Mouse (Mus musculus) left cerebral cortex, postnatal 10 days (tissue): ENCODE results near the gene Mlxipl. TPM values are rescaled to one million over a fixed set of nuclear protein-coding genes. Genes with fewer than 3 reads are reported as not detected.

ENCODE experiments used
- DNase-seq, 2 experiments: peaks; one replicate each; pipeline ENCODE4 v3.0.0; 2021 to 2022; ENCODE audit warnings: low spot score in 2 of 2, mixed read lengths in 1 of 2; ENCODE audit errors: extremely low spot score in 1 of 2
- intact Hi-C: fragments of 180-260 bp; cut with DNase I; formaldehyde crosslinking; loops from one replicate; pipeline ENCODE4 v1.15.1; 2025
- total RNA-seq, 2 experiments: library from RNA; stranded (reverse); gene quantifications; 2 replicates each; pipeline ENCODE4 v1.2.3; 2021

Mlxipl gene
- total RNA-seq, 2 experiments from 2014 or later = 3.6 to 4.0 TPM

- peak; percentile 97 to 99 for DNase-seq
- intact Hi-C loops = no loop called here
These were observed 78.7 kb downstream of the Mlxipl start, which contains the start of gene Bcl7b for GRCm38 (mm10) chr5:135168063-135169062. Gene Bcl7b, plus strand, starts transcription at chr5:135168283.

- intact Hi-C loops = no loop called here
- no peak for DNase-seq
These were observed 79.8 kb downstream of the Mlxipl start for GRCm38 (mm10) chr5:135169479-135169878.

DNA sequence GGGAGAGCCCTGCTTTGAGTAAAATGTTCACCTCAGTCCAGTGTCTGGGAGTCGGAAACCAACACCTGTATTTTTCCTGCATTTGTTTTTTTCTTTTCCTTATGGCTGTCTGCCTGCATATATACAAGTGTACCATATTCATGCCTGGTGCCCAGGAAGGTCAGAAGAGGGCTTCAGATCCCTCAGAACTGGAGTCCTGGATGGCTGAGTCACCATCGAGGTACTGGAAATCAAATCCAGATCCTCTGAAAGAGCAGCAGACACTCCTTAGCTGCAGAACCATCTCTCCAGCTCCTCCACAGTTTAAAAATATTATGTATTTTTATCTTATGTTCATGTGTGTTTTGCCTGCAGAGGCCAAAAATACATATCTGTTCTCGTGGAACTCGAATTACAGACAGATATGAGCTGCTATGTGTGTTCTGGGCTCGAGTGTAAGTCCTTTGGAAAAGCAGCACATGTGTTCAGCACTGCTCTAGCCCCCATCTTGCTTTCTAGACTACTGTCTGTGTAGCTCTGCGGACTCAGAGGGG is 82.1 kb downstream of the Mlxipl start:
- no peak for DNase-seq
- intact Hi-C loops = no loop called here

- DNase-seq = no peak
- intact Hi-C loops = no loop called here
These were observed 83.3 kb downstream of the Mlxipl start for GRCm38 (mm10) chr5:135172986-135173385.

DNA sequence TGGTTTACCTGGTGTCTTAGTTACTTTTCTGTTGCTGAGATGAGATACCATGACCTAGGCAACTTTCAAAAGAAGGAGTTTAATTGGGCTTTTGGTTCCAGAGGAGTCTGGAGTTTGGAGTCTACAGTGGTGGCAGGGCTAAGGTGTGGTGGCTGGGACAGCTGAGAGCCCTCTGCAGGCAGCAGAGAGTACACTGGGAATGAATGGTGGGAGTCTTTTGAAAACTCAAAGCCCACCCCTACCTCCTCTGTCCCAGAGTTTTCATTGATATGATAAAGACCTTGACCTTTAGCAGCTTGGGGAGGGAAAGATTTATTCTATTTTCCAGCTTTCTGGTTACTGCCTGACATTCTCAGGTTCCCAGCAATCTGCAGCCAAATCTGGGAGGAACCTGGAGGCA is 85.4 kb downstream of the Mlxipl start:
- intact Hi-C loops = no loop called here
- DNase-seq = no peak

DNA sequence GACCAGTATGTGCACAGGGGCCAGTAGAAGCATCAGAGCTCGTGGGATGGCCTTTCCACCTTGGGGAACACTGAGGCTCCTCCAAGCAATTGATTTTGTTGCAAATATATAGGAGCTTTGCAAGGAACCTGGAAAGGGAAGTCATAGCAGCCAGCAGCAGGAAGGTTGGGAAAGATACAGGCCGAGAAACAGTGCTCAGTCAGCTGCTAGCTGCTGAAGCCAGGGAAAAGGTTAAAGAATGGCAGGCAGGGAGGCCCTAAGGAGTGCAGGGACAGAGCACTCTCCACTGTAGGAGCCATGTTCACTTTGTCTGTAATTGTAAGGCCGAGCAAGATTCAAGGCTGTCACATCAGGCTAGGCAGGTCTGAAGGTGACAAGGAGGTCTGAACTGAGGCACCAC is 88.8 kb downstream of the Mlxipl start:
- intact Hi-C loops = no loop called here
- no peak for DNase-seq

DNA sequence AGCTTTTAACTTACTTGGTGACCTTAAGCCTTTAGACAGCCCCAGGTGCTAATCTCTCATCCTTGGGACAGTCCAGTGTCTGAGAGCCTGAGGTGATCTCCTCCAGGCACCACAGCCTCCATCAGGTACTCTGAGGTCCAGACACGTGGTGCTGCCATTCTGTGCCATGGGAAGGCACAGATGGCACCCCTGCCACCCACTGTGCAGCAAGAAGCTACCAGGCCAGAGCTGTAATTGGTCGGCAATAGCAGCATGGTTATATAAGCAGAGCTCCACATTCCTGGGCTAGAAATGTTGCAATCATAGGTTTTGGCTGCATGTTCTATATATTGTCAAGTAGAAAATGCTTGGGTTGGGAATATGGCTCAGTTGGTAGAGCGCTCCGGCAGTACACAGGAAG is 89.3 kb downstream of the Mlxipl start:
- DNase-seq = no peak
- intact Hi-C loops = no loop called here

- no peak for DNase-seq
- intact Hi-C loops = loop anchor here (10.0 kb wide), 1 partner anchor 165 kb away; no protein-coding TSS in a partner anchor
These were observed 89.9 kb downstream of the Mlxipl start for GRCm38 (mm10) chr5:135179616-135180015.

DNA sequence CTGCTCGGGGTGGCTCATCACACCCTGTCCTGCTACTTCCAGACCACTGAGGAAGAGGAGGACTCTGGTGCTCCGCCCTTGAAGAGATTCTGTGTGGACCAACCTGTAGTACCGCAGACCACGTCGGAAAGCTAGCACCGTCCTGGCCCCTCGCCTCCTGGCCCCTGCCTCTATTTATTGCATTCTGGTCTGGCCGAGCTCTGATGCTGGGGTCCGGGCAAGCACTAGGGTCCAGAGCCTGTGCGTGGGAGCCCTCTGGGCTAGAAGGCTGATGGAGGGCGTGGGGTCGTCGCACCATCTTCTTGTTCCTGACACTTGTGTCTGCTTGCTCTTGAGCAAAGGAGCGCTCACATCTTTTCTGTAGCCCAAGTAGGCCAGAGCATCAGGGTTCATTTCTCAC is 91.1 kb downstream of the Mlxipl start:
- DNase-seq = no peak
- intact Hi-C loops = loop anchor here (10.0 kb wide), 1 partner anchor 166 kb away; no protein-coding TSS in a partner anchor

DNA sequence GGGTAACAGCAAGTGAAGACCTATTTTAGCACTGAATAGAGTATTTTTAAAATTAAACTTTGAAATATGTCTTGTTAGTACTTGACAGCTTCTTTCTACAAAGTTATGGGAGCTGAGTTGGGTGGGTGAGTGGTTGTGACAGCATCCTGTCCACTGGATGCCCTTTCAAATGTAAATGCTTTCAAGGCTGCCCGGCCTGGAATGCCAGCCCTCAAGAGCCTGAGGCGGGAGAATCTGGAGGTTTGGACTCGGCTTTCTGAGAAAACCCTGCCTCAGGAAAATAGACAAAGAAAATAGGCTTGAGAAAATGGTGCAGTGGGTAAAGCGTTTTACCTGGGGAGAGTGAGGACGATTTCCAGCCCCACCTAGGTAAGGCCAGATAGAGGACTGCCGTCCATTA is 92.1 kb downstream of the Mlxipl start:
- no peak for DNase-seq
- intact Hi-C loops = loop anchor here (10.0 kb wide), 1 partner anchor 167 kb away; no protein-coding TSS in a partner anchor

GRCm38 (mm10) chr5:135183131-135183861 is 93.6 kb downstream of the Mlxipl start:
- peak in 1 of 2 experiments; percentile 58 for DNase-seq
- intact Hi-C loops = loop anchor here (10.0 kb wide), 1 partner anchor 168 kb away; no protein-coding TSS in a partner anchor

- DNase-seq = no peak
- intact Hi-C loops = loop anchor here (5.0 to 10.0 kb wide), 2 partner anchors 63 to 170 kb away; no protein-coding TSS in a partner anchor
These were observed 95.3 kb downstream of the Mlxipl start for GRCm38 (mm10) chr5:135185016-135185415.

DNA sequence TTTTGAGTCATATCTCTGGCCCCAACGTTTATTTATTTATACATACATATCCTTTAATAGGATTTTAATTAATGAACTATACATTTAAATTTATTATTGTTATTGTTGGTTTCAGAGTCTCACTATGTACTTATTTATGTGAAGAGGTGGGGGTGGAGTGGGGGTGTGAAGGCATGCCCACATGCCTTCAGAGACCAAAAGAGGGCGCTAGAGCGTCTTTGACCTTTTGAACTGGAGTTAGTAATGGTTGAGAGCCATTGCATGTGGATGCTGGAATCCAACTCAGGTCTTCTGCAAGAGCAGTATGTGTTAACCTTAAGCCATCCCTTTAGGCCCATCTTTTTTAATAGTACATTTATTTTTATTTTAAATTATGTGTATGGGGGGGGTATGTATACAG is 95.9 kb downstream of the Mlxipl start:
- intact Hi-C loops = loop anchor here (5.0 to 10.0 kb wide), 2 partner anchors 63 to 171 kb away; no protein-coding TSS in a partner anchor
- no peak for DNase-seq

DNA sequence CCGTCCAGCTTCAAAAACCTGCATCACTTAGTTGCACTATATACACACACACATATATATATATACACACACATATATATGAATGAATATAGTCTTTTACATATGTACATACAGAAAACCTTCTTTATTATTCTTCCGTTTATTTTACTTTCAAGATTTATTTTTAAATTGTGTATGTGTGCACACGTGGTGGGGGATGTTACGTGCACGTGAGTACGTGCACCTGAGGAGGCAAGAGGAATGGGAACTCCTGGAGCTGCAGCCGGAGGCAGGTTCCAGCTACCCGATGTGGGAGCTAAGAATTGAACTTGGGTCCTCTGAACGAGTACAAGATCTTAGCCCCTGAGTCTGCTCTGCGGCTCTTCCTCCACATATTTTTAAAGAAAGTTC is 96.5 kb downstream of the Mlxipl start:
- intact Hi-C loops = loop anchor here (5.0 to 10.0 kb wide), 2 partner anchors 64 to 171 kb away; no protein-coding TSS in a partner anchor
- no peak for DNase-seq

- peak; percentile 98 to 100 for DNase-seq
- intact Hi-C loops = loop anchor here (5.0 to 10.0 kb wide), 2 partner anchors 64 to 172 kb away; no protein-coding TSS in a partner anchor
These were observed 97.1 kb downstream of the Mlxipl start, which contains the start of gene Baz1b for GRCm38 (mm10) chr5:135186621-135187348. Gene Baz1b, plus strand, starts transcription at chr5:135187264.

DNA sequence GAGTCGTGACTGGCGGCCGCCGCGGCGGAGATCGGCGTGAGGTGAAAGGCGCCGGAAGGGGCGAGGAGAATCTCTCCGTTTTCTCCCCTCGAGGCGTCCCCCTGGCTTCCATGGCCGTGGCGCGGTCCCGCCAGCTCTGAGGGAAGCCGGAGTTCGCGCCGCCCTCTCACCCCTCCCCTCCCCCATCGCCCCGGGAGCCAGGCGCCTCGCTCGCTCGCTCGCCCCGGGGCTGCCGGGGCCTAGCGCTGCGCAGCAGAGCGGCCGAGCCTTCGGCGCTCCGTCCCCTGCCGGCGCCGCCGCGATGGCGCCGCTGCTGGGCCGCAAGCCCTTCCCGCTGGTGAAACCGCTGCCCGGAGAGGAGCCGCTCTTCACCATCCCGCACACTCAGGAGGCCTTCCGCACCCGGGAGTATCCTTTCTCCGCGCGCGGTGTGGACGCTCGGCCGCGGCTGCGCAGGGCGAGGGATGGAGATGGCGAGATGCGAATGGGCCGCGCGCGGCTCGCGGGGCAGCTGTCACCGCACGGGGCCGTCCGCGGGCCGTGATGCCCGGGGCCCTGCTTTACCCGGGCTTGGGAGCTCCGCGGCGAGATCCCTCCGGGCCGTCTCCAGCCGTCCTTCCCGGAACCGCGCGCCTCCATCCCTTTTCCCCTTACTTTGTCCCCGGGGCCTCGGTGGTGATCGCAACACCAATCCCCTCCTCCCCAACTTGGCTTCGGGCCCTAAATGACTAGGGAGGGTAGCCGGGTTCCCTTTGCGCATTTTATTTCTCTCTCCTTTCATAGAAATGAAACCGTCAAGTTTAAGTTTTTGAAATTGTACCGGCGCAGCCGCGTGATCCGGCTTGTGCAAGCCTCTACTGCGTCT is 97.9 kb downstream of the Mlxipl start:
- DNase-seq = peak in 1 of 2 experiments; percentile 55
- intact Hi-C loops = loop anchor here (5.0 to 10.0 kb wide), 2 partner anchors 65 to 173 kb away; no protein-coding TSS in a partner anchor
